Mouse (Mus musculus): ENCODE results near the gene Setd5. TPM values are rescaled to one million over a fixed set of nuclear protein-coding genes. Genes with fewer than 3 reads are reported as not detected.

The Setd5 gene
- 21.3 TPM in 2 replicates for polyA plus RNA-seq (2012; rRNA removed)

DNA sequence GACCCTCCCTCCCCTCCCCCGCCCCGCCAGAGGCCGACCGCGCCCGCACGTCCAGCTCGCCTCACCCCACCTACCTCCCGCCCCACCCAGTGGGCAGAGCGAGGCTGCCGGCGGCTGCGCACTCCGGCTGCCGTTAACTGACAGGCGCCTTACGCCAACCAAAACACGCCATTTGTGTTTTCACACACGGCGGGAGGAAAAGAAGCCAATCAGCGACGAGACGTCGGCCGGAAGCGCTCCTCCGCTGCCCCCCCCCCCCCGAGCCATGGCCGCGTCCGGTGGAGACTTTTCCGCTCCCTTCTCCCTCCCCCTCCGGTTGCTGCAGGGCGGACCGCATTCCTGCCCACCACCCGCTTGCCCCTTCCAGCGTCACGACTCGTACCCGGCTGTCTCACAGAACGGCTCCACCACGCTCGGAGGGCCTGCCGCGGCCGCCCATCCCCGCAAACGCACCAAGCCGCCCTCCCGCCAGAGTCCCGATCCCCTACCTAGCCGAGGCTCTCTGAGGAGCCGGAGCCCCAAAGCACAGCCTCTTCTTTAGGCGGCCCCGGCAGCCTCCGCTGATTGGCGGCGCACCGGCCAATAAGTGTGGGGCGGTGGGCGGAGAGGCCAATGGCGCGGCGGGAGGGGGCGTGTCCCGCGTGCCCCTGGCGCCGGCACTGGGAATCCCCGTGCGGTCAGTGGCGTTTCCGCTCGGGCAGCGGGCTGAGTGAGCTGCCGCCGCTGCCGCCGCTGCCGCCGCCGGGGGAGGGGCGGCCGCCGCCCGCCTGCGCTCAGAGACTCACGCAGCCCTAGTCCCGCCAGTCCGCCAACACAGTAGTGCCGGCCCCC is at the start of gene Setd5:
Gene Setd5, plus strand, starts transcription at position 680 of the 831 bp plus-strand sequence.
- Histone ChIP-seq H3K27ac (ENCODE audit: control insufficient read depth, insufficient read depth, low read depth, low read length) (peak within 1 kb of the TSS; percentile 98), H3K36me3 (ENCODE audit: control insufficient read depth, insufficient read depth, low read length) (no peaks in the 10 kb centered on the region), H3K4me3 (ENCODE audit: control insufficient read depth, low read depth, low read length) (peak within 1 kb of the TSS; percentile 93), H3K4me1 (ENCODE audit: control insufficient read depth, insufficient read depth, low read length) (no peaks in the 10 kb centered on the region), H3K27me3 (ENCODE audit: control insufficient read depth, insufficient read depth, low read length) (no peaks in the 10 kb centered on the region)
- TF ChIP-seq CTCF (IDR thresholded peaks at IDR 0.05; ENCODE audit: control insufficient read depth, insufficient read depth, insufficient replicate concordance, low read depth, low read length) (no peak), POLR2A (IDR thresholded peaks at IDR 0.05; ENCODE audit: control insufficient read depth, low read depth, low read length) (peak; percentile 93)

DNA sequence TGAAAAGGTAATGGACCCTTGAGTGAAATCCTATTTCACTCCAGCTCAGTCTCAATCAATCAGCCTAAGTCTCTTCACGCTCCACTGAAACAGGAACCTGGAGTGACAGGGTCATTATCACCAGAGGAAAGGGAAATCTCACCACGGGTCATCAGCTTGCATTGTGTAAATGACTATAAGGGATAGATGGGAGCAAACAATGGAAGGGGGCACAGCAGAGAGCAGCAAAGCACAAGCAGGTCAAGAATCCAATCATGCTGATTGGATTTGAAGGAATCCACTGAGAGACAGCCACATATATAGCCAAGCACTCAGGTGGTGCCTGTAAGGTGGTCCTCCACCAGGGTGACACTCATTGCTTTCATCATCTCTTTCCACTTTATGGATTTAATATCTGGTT is 49.7 kb upstream of the Setd5 start:
- no peaks in the 10 kb centered on the region for H3K36me3 ChIP-seq (ENCODE audit: control insufficient read depth, insufficient read depth, low read length)
- H3K27me3 ChIP-seq (ENCODE audit: control insufficient read depth, insufficient read depth, low read length), result no peaks in the 10 kb centered on the region
- H3K4me3 ChIP-seq (ENCODE audit: control insufficient read depth, low read depth, low read length), result no peak overlapping the region
- H3K4me1 ChIP-seq (ENCODE audit: control insufficient read depth, insufficient read depth, low read length), result no peaks in the 10 kb centered on the region
- H3K27ac ChIP-seq (ENCODE audit: control insufficient read depth, insufficient read depth, low read depth, low read length), result no peak overlapping the region
- TF ChIP-seq CTCF (IDR thresholded peaks at IDR 0.05; ENCODE audit: control insufficient read depth, insufficient read depth, insufficient replicate concordance, low read depth, low read length) (no peak), POLR2A (IDR thresholded peaks at IDR 0.05; ENCODE audit: control insufficient read depth, low read depth, low read length) (no peak)

DNA sequence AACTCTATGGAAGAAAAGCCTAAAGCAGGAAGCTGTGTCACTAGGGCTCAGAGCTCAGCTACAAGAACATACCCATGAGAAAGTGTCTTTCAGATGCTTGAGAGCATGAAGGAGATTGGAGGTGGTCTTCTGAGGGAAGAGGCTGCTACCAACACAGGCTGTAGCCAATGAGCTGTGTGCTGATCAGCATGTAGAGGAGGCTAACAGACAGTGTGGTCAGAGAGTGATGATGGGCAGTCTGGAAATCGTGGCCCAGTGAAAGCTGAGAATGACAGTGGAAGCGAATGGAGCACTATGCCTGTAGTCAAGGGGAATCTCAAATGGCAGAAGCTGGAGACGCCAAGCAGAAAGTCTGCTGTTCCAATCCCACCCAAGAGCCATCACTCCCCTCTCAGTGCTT is 48.2 kb upstream of the Setd5 start:
- no peaks in the 10 kb centered on the region for H3K4me1 ChIP-seq (ENCODE audit: control insufficient read depth, insufficient read depth, low read length)
- no peaks in the 10 kb centered on the region for H3K36me3 ChIP-seq (ENCODE audit: control insufficient read depth, insufficient read depth, low read length)
- no peaks in the 10 kb centered on the region for H3K27me3 ChIP-seq (ENCODE audit: control insufficient read depth, insufficient read depth, low read length)
- TF ChIP-seq POLR2A (IDR thresholded peaks at IDR 0.05; ENCODE audit: control insufficient read depth, low read depth, low read length) (no peak), CTCF (IDR thresholded peaks at IDR 0.05; ENCODE audit: control insufficient read depth, insufficient read depth, insufficient replicate concordance, low read depth, low read length) (no peak)
- H3K27ac ChIP-seq (ENCODE audit: control insufficient read depth, insufficient read depth, low read depth, low read length), result no peak overlapping the region
- no peak overlapping the region for H3K4me3 ChIP-seq (ENCODE audit: control insufficient read depth, low read depth, low read length)

DNA sequence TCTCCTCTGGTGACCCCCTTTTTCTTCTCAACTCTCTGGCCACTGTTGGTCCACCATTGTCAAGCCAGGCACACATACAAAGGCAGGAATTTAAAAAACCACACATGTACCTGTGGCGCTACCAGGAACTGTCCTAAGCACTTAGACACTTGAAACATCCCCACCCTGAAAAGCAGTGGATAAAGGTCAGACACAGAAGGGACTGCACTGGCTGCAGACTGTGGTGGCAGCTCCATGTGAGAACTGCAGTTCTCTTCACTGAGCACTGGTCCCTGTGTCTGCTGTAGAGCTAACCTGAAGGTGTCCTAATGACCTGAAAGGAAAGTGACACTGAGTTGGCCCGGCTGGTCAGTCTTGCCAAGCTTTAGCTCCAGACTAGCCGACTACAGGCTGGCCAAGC is 46.6 kb upstream of the Setd5 start:
- TF ChIP-seq POLR2A (IDR thresholded peaks at IDR 0.05; ENCODE audit: control insufficient read depth, low read depth, low read length) (no peak), CTCF (IDR thresholded peaks at IDR 0.05; ENCODE audit: control insufficient read depth, insufficient read depth, insufficient replicate concordance, low read depth, low read length) (no peak)
- H3K4me1 ChIP-seq (ENCODE audit: control insufficient read depth, insufficient read depth, low read length), result no peaks in the 10 kb centered on the region
- H3K27me3 ChIP-seq (ENCODE audit: control insufficient read depth, insufficient read depth, low read length), result no peaks in the 10 kb centered on the region
- no peak overlapping the region for H3K27ac ChIP-seq (ENCODE audit: control insufficient read depth, insufficient read depth, low read depth, low read length)
- H3K4me3 ChIP-seq (ENCODE audit: control insufficient read depth, low read depth, low read length), result no peak overlapping the region
- no peaks in the 10 kb centered on the region for H3K36me3 ChIP-seq (ENCODE audit: control insufficient read depth, insufficient read depth, low read length)

DNA sequence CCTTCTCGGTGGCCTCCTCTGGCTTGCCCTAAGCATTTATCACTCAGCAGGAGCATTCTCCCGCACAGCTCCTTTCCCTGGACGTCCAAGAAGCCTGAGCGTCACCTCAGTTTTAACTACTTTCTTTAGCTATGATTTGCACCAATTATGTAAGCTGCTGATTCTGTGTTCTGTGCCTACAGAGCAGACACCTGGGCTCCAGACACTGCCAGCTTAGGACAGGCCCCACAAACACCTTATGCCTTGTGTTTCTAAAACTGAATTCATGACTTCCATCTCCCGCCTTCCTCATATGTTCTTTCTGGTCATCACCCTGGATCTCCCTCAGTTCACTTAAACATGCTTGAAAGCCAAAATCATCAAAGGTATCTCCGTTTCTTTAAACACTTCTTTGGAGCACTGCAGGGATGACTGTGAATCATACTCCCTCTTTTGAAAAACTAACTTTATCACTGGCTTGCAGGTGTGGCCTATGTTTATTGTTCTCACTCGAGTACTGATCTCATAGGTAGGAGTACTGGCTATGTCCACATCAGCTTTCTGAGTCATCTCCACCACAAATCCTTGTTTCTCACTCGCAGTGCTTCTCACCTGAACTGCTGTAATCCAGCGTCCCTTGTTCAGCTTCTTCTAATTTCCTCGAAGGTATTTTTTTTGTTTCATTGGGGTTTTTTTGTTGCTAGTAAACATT is 46.0 kb upstream of the Setd5 start:
- H3K27ac ChIP-seq (ENCODE audit: control insufficient read depth, insufficient read depth, low read depth, low read length), result no peak overlapping the region
- H3K36me3 ChIP-seq (ENCODE audit: control insufficient read depth, insufficient read depth, low read length), result no peaks in the 10 kb centered on the region
- TF ChIP-seq POLR2A (IDR thresholded peaks at IDR 0.05; ENCODE audit: control insufficient read depth, low read depth, low read length) (no peak), CTCF (IDR thresholded peaks at IDR 0.05; ENCODE audit: control insufficient read depth, insufficient read depth, insufficient replicate concordance, low read depth, low read length) (no peak)
- H3K4me1 ChIP-seq (ENCODE audit: control insufficient read depth, insufficient read depth, low read length), result no peaks in the 10 kb centered on the region
- no peaks in the 10 kb centered on the region for H3K27me3 ChIP-seq (ENCODE audit: control insufficient read depth, insufficient read depth, low read length)
- H3K4me3 ChIP-seq (ENCODE audit: control insufficient read depth, low read depth, low read length), result no peak overlapping the region

DNA sequence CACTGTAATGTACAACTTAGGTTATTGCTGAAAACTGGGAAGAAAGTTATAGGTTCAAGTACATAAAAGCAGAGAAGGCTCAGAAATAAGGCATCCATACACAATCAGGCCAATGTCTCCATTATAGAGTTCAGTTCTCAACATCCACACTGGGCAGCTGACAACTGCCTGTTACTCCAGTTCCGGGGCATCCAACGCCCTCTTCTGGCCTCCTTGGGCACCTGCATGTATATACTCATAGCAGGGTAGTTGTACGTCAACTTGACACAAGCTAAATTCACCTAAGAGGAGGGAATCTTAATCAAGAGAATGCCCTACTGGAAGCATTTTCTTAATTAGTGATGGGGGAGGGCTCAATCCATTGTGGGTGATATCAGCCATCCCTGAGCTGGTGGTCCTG is 45.0 kb upstream of the Setd5 start:
- Histone ChIP-seq H3K27me3 (ENCODE audit: control insufficient read depth, insufficient read depth, low read length) (no peaks in the 10 kb centered on the region), H3K27ac (ENCODE audit: control insufficient read depth, insufficient read depth, low read depth, low read length) (no peak overlapping the region), H3K4me1 (ENCODE audit: control insufficient read depth, insufficient read depth, low read length) (no peaks in the 10 kb centered on the region), H3K4me3 (ENCODE audit: control insufficient read depth, low read depth, low read length) (no peak overlapping the region), H3K36me3 (ENCODE audit: control insufficient read depth, insufficient read depth, low read length) (no peaks in the 10 kb centered on the region)
- TF ChIP-seq CTCF (IDR thresholded peaks at IDR 0.05; ENCODE audit: control insufficient read depth, insufficient read depth, insufficient replicate concordance, low read depth, low read length) (no peak), POLR2A (IDR thresholded peaks at IDR 0.05; ENCODE audit: control insufficient read depth, low read depth, low read length) (no peak)

DNA sequence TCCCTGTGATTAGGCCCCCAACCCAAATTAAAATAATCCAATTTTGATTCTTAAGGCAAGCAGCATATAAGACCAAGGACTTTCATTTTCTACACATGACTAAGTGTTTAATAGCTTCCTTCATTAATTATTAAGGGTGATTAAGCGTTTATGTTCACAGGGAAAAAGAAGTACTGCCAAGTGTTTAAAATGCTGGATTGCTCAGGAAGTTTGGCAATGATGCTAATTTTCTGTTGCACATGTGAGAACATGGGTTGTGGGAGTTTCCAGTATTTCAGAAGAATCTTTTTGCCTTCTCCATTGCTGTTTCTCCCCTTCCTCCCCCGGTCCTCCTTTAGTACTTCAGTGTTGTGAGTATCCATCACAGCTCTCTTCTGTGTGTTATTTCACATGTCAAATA is 44.0 kb upstream of the Setd5 start:
- Histone ChIP-seq H3K4me1 (ENCODE audit: control insufficient read depth, insufficient read depth, low read length) (no peaks in the 10 kb centered on the region), H3K27ac (ENCODE audit: control insufficient read depth, insufficient read depth, low read depth, low read length) (no peak overlapping the region), H3K4me3 (ENCODE audit: control insufficient read depth, low read depth, low read length) (no peak overlapping the region), H3K36me3 (ENCODE audit: control insufficient read depth, insufficient read depth, low read length) (no peaks in the 10 kb centered on the region), H3K27me3 (ENCODE audit: control insufficient read depth, insufficient read depth, low read length) (no peaks in the 10 kb centered on the region)
- TF ChIP-seq CTCF (IDR thresholded peaks at IDR 0.05; ENCODE audit: control insufficient read depth, insufficient read depth, insufficient replicate concordance, low read depth, low read length) (no peak), POLR2A (IDR thresholded peaks at IDR 0.05; ENCODE audit: control insufficient read depth, low read depth, low read length) (no peak)

Data from testis, adult 2 months (tissue).